Mouse (Mus musculus) kidney, adult 2 months (tissue): ENCODE measurements at regions not wholly inside any gene's neighbourhood (a gene's known extent, or its start where the extent isn't known, plus 50 kb on each side); places are given as distances from the start of the nearest gene placed in this dataset.
"Not testable (repeated sequence)": the region's sequence is repeated elsewhere in the genome, so short reads cannot be mapped to it uniquely, and the experiment has no call there.

Source experiments
- DNase-seq: peaks from one replicate; pipeline ENCODE4 v3.0.0; 2021
- H3K27ac ChIP-seq: fragments of 200-500 bp; 2 replicates; pipeline ENCODE4 v1.5.1; 2012; ENCODE audit warnings: low read depth, low read length, control low read depth, inconsistent platforms; ENCODE audit not compliant: insufficient read depth
- H3K27me3 ChIP-seq: fragments of 200-500 bp; replicated peaks from 2 replicates; pipeline ENCODE4 v1.6.1; 2012; ENCODE audit warnings: mild to moderate bottlenecking, moderate library complexity, low read length, inconsistent platforms; ENCODE audit not compliant: control insufficient read depth, insufficient read depth
- H3K36me3 ChIP-seq: fragments of 200-500 bp; 2 replicates; pipeline ENCODE4 v1.6.1; 2012; ENCODE audit warnings: mild to moderate bottlenecking, moderate library complexity, low read length, inconsistent platforms; ENCODE audit not compliant: control insufficient read depth, insufficient read depth
- H3K4me1 ChIP-seq: fragments of 200-500 bp; 2 replicates; pipeline ENCODE4 v1.6.1; 2011; ENCODE audit warnings: low read length; ENCODE audit not compliant: control insufficient read depth, insufficient read depth
- H3K4me3 ChIP-seq: fragments of 200-500 bp; 2 replicates; pipeline ENCODE4 v1.5.1; 2011; ENCODE audit warnings: mild to moderate bottlenecking, low read depth, low read length, control low read depth; ENCODE audit not compliant: insufficient read depth
- CTCF ChIP-seq: fragments of 200-500 bp; conservative IDR thresholded peaks from 2 replicates; pipeline ENCODE4 v1.5.1; 2011; ENCODE audit warnings: low read depth, mild to moderate bottlenecking, control low read depth, low read length, moderate library complexity, mixed read lengths; ENCODE audit not compliant: insufficient read depth, insufficient read length
- POLR2A ChIP-seq: fragments of 200-500 bp; IDR thresholded peaks from one replicate; pipeline ENCODE4 v1.6.1; 2011; ENCODE audit warnings: low read depth, low read length, control low read depth
- WGBS: fragments of 180-500 bp; shearing (Covaris S2); methylation state at CpG from one replicate; pipeline ENCODE4 v1.1.7; 2018; 5-methylcytosine and 5-hydroxymethylcytosine counted together

- Histone ChIP-seq H3K4me1 (peaks cover 9% of the 10 kb centered on the region; the same call in 1 of the 2 replicates), H3K27me3 (no peaks in the 10 kb centered on the region), H3K36me3 (no peaks in the 10 kb centered on the region), H3K4me3 (no peak overlapping the region), H3K27ac (no peak overlapping the region)
- TF ChIP-seq CTCF (no peak), POLR2A (no peak)
- WGBS, result 47% methylated on average over 11 of the region's 11 CpGs
- peak; percentile 14 for DNase-seq
Observed at GRCm38 (mm10) chr4:110095760-110096593, 118.1 kb downstream of the Dmrta2 start.

GRCm38 (mm10) chr4:110104119-110104518 is 126.3 kb downstream of the Dmrta2 start:
- not testable (repeated sequence) for H3K27ac ChIP-seq, H3K36me3 ChIP-seq, H3K27me3 ChIP-seq, H3K4me1 ChIP-seq, DNase-seq, H3K4me3 ChIP-seq
- 94% methylated on average over 6 of the region's 7 CpGs for whole genome bisulfite sequencing

- no peak overlapping the region for H3K4me3 ChIP-seq
- no peak for DNase-seq
- WGBS, result 71% methylated on average over 7 of the region's 7 CpGs
- H3K27ac ChIP-seq, result no peak overlapping the region
- H3K27me3 ChIP-seq, result no peaks in the 10 kb centered on the region
- TF ChIP-seq POLR2A (no peak), CTCF (no peak)
- H3K4me1 ChIP-seq, result no peaks in the 10 kb centered on the region
- H3K36me3 ChIP-seq, result no peaks in the 10 kb centered on the region
Observed at GRCm38 (mm10) chr4:110106620-110107243, 128.9 kb downstream of the Dmrta2 start.

- 13% methylated on average over 9 of the region's 9 CpGs for WGBS
- no peaks in the 10 kb centered on the region for H3K27me3 ChIP-seq
- no peak overlapping the region for H3K27ac ChIP-seq
- H3K36me3 ChIP-seq, result no peaks in the 10 kb centered on the region
- TF ChIP-seq POLR2A, result no peak
- no peak for TF ChIP-seq CTCF
- H3K4me1 ChIP-seq, result no peaks in the 10 kb centered on the region
- DNase-seq, result peak; percentile 9
- no peak overlapping the region for H3K4me3 ChIP-seq
Observed at GRCm38 (mm10) chr4:110119438-110119837, 141.6 kb downstream of the Dmrta2 start.

- Histone ChIP-seq H3K27ac (no peak overlapping the region), H3K4me3 (no peak overlapping the region), H3K36me3 (no peaks in the 10 kb centered on the region), H3K4me1 (no peaks in the 10 kb centered on the region), H3K27me3 (no peaks in the 10 kb centered on the region)
- no peak for DNase-seq
- 7% methylated on average over 3 of the region's 3 CpGs for WGBS
- TF ChIP-seq POLR2A (no peak), CTCF (no peak)
Observed at GRCm38 (mm10) chr4:110119874-110120273, 142.0 kb downstream of the Dmrta2 start.

GRCm38 (mm10) chr4:110120761-110121160 is 142.9 kb downstream of the Dmrta2 start:
- H3K27ac ChIP-seq, result no peak overlapping the region
- no peaks in the 10 kb centered on the region for H3K36me3 ChIP-seq
- DNase-seq, result no peak
- TF ChIP-seq CTCF (no peak), POLR2A (no peak)
- no peak overlapping the region for H3K4me3 ChIP-seq
- no peaks in the 10 kb centered on the region for H3K4me1 ChIP-seq
- 16% methylated on average over 9 of the region's 9 CpGs for WGBS
- no peaks in the 10 kb centered on the region for H3K27me3 ChIP-seq

GRCm38 (mm10) chr4:110121447-110121846 is 143.6 kb downstream of the Dmrta2 start:
- TF ChIP-seq POLR2A (no peak), CTCF (no peak)
- Histone ChIP-seq H3K27me3 (no peaks in the 10 kb centered on the region), H3K27ac (no peak overlapping the region), H3K4me3 (no peak overlapping the region), H3K36me3 (no peaks in the 10 kb centered on the region), H3K4me1 (no peaks in the 10 kb centered on the region)
- WGBS, result 13% methylated on average over 5 of the region's 5 CpGs
- no peak for DNase-seq
